Mouse (Mus musculus) heart, postnatal 0 days (tissue): ENCODE data around the gene Rhoh. TPM values are rescaled to one million over a fixed set of nuclear protein-coding genes. Genes with fewer than 3 reads are reported as not detected.
A peak's percentile ranks its signal among the peaks of the same experiment; 100 is the strongest.

Source experiments
- ATAC-seq: fragments of 200-750 bp; cut with Nextera tagmentation; 2 replicates; pipeline ENCODE4 v1.8.0; 2017; ENCODE audit warnings: low read depth, moderate number of reproducible peaks, moderate library complexity; ENCODE audit not compliant: insufficient read depth
- DNase-seq: peaks from one replicate; pipeline ENCODE4 v3.0.0-alpha.2; 2016; ENCODE audit warnings: low spot score
- H3K27ac ChIP-seq: fragments of 300-500 bp; sonication (generic); 2 replicates; pipeline ENCODE4 v1.5.1; 2014; ENCODE audit warnings: low read depth, mild to moderate bottlenecking
- H3K27me3 ChIP-seq: fragments of 300-500 bp; sonication (generic); 2 replicates; pipeline ENCODE4 v1.6.1; 2014; ENCODE audit warnings: low read length, mixed read lengths; ENCODE audit not compliant: control insufficient read depth, insufficient read depth
- H3K36me3 ChIP-seq: fragments of 300-500 bp; sonication (generic); replicated peaks from 2 replicates; pipeline ENCODE4 v1.6.1; 2014; ENCODE audit warnings: low read length, mixed read lengths; ENCODE audit not compliant: control insufficient read depth, insufficient read depth
- H3K4me1 ChIP-seq: fragments of 300-500 bp; sonication (generic); 2 replicates; pipeline ENCODE4 v1.6.1; 2014; ENCODE audit warnings: antibody characterized with exemption; ENCODE audit not compliant: control insufficient read depth, insufficient read depth
- H3K4me2 ChIP-seq: fragments of 300-500 bp; sonication (generic); 2 replicates; pipeline ENCODE4 v1.6.1; 2014; ENCODE audit warnings: low read depth, mild to moderate bottlenecking, low read length, moderate library complexity
- H3K4me3 ChIP-seq: fragments of 300-500 bp; sonication (generic); 2 replicates; pipeline ENCODE4 v1.5.1; 2014; ENCODE audit warnings: low read depth, low read length
- H3K9ac ChIP-seq: fragments of 300-500 bp; sonication (generic); replicated peaks from 2 replicates; pipeline ENCODE4 v1.6.1; 2014; ENCODE audit warnings: low read depth, low read length, mixed read lengths
- H3K9me3 ChIP-seq: fragments of 300-500 bp; sonication (generic); replicated peaks from 2 replicates; pipeline ENCODE4 v1.6.1; 2016; ENCODE audit warnings: low read length; ENCODE audit not compliant: control insufficient read depth
- CTCF ChIP-seq: IDR thresholded peaks from 2 replicates; pipeline ENCODE4 v1.5.1; 2016; ENCODE audit warnings: antibody characterized with exemption, control low read depth, low read depth
- EP300 ChIP-seq: IDR thresholded peaks from 2 replicates; pipeline ENCODE4 v1.6.1; 2016; ENCODE audit warnings: antibody characterized with exemption, low read depth
- WGBS: fragments of 180-500 bp; shearing (Covaris S2); extraction: QIAGEN DNeasy Blood & Tissue Kit; methylation state at CpG from one replicate; pipeline ENCODE4 v1.1.7; 2014; 5-methylcytosine and 5-hydroxymethylcytosine counted together
- polyA plus RNA-seq: library from polyadenylated mRNA; unstranded; fragments of >200 nt; fragmentation: Nextera tagmentation; extraction: Ambion mirVana; gene quantifications from 2 replicates; pipeline ENCODE4 v1.2.1, GENCODE M21; 2015
- total RNA-seq: library from RNA; depleted of rRNA; stranded (reverse); fragments of >200 nt; gene quantifications from 2 replicates; pipeline ENCODE4 v1.2.3, GENCODE M21; 2014; ENCODE audit warnings: low replicate concordance

Rhoh gene
- total and polyA plus RNA-seq, 2 experiments from 2014 or later = 0.34 to 0.41 TPM

DNA sequence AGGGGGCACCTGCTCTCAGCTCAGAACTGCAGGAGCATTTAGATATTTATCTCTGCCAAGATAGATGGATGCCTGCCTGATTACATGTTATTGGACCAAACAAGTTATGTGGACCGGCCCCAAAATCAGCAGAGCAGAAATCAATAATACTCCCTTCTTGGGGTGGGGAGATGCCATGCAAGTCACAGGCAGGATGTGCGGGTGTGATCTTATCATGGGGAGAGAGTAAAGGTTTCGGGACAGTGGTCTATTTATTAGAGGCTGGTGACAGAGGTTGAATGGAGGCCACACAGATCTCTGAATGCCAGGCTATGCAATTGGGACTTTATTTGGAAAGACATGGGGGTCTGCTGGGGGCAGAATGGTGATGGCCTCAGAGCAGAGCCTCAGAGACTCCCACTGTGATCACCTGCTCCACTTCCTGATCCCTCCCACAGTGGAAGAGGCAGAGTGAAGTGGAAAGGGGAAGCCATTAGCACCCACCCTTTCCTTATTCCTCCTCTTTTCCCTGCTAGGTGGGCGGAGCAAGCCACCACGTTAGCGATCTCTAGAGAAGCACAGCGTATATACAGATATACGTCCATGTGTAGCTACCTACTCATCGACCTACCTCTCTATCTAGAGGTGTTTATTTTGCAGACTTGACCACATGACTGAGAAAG is 60.6 kb downstream of the Rhoh start:
- DNase-seq (no peak), ATAC-seq (no peak)
- TF ChIP-seq EP300 = no peak
- no peak for TF ChIP-seq CTCF
- Histone ChIP-seq H3K27me3 (no peaks in the 10 kb centered on the region), H3K27ac (no peak overlapping the region), H3K4me2 (no peak overlapping the region), H3K9ac (no peak overlapping the region), H3K4me3 (no peak overlapping the region), H3K36me3 (no peaks in the 10 kb centered on the region), H3K4me1 (no peaks in the 10 kb centered on the region), H3K9me3 (no peaks in the 10 kb centered on the region)
- 74% methylated on average over 9 of the region's 9 CpGs for WGBS

DNA sequence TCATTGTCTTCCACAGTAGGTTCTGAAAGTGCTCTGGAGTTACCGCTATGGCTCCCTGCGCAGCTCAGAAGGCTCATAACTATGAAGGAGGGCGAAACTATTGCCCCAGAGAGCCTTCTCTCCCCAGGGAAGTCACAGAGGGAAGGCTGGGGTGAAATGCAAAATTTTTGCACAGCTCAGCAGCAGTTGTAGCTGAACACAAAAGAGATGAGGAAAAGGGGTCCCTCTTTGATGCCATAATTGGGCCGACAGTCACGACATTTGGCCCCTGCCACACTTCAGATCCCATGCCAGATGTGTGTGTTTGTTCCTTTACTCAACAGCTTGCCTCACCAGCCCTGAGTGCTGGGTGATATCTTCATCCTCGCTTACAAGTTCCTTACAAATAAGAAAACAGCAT is 65.7 kb downstream of the Rhoh start:
- Histone ChIP-seq H3K4me1 (no peaks in the 10 kb centered on the region), H3K36me3 (no peaks in the 10 kb centered on the region), H3K9ac (no peak overlapping the region), H3K4me3 (no peak overlapping the region), H3K27ac (peak overlapping the region; percentile 30; the same call in 1 of the 2 replicates), H3K27me3 (no peaks in the 10 kb centered on the region), H3K4me2 (no peak overlapping the region), H3K9me3 (no peaks in the 10 kb centered on the region)
- 77% methylated on average over 6 of the region's 6 CpGs for WGBS
- ATAC-seq (no peak), DNase-seq (no peak)
- TF ChIP-seq CTCF (no peak), EP300 (no peak)

DNA sequence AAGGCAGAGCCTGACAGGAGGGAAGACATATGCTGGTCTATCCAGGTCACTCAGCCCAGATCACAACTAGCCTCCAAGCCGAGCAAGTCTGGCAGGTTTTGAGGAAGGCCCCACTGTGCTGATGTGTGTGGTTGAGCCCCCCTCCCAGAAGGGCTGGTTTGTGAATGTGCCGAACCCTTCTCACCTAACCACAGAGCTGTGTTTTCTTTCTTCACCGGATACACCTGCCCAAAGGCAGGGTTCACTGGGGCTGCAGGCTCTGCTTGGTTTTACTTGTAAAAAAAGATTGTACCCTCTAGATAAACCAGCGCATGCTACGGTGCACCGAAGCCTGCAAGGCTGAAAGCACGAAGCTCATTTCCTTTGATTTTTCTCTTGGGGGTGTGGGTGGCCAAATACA is 68.1 kb downstream of the Rhoh start:
- H3K4me3 ChIP-seq = no peak overlapping the region
- no peak overlapping the region for H3K4me2 ChIP-seq
- no peak overlapping the region; the same call in 1 of the 2 replicates for H3K27ac ChIP-seq
- H3K36me3 ChIP-seq = no peaks in the 10 kb centered on the region
- no peaks in the 10 kb centered on the region for H3K9me3 ChIP-seq
- no peak for TF ChIP-seq CTCF
- no peak for TF ChIP-seq EP300
- H3K27me3 ChIP-seq = no peaks in the 10 kb centered on the region
- H3K9ac ChIP-seq = no peak overlapping the region
- no peak for DNase-seq
- ATAC-seq = no peak
- 78% methylated on average over 7 of the region's 7 CpGs for WGBS
- H3K4me1 ChIP-seq = no peaks in the 10 kb centered on the region

DNA sequence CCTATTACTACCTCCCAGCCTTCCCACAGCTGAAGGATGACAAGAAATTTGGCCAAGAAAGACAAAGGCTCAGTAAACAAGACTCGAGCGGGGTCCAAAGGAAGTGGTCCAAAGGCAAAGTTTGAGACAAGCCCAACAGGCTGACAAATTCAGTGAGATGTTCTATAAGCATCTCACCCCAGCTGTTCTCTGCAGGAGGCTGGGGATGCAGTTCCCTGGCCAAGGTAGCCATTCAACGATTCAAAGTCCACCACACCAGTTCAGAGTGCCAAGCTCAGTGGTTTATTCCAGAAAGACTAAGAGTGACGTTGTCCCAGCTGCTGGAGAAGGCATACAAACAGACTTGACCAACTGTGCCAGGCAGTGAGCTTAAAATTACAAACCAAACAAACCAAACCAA is 69.2 kb downstream of the Rhoh start:
- Histone ChIP-seq H3K9ac (no peak overlapping the region), H3K9me3 (no peaks in the 10 kb centered on the region), H3K4me2 (no peak overlapping the region), H3K27ac (peak overlapping the region; percentile 43; the same call in 1 of the 2 replicates), H3K27me3 (no peaks in the 10 kb centered on the region), H3K4me1 (no peaks in the 10 kb centered on the region), H3K4me3 (no peak overlapping the region), H3K36me3 (no peaks in the 10 kb centered on the region)
- DNase-seq (no peak), ATAC-seq (no peak)
- TF ChIP-seq EP300 (no peak), CTCF (no peak)
- WGBS = 64% methylated on average over 4 of the region's 4 CpGs

DNA sequence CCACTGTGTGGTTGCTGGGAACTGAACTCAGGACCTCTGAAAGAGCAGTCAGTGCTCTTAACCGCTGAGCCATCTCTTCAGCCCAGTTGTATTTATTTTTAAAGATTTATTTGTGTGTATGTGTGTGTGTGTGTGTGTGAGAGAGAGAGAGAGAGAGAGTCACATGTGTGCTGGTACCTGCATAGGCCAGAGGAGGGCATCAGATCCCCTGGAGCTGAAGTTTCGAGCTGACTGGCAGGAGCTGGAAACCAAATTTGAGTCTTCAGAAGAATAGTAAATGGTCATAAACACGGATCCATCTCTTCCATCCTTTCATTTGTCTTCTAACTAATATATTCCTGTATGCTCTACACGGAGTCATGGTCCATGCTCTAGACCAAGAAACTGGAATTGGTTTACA is 72.2 kb downstream of the Rhoh start:
- Histone ChIP-seq H3K9ac (no peak overlapping the region), H3K27ac (no peak overlapping the region), H3K4me3 (no peak overlapping the region), H3K27me3 (no peaks in the 10 kb centered on the region), H3K36me3 (no peaks in the 10 kb centered on the region), H3K4me2 (no peak overlapping the region), H3K9me3 (no peaks in the 10 kb centered on the region), H3K4me1 (no peaks in the 10 kb centered on the region)
- WGBS = 88% methylated on average over 4 of the region's 4 CpGs
- ATAC-seq = no peak
- TF ChIP-seq CTCF = no peak
- TF ChIP-seq EP300 = no peak
- no peak for DNase-seq

DNA sequence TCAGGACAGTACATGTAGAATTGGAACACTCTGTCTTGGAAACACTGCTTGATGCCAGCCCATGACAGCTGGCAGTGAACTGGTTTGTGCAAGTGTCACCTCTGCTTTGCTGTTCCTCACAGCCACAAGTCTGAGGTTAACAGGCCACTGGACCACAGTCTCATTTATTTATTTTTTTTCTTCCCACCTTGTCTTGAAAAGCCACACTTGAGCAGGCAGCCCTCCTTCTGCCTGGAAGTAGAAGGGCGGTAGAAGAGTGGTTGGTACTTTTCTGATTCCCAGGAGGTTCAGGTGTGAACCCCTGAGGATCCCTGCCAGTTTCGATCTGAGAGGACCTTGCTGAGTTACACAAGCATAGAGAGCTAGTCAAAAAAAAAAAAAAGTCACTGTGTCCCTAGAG is 72.8 kb downstream of the Rhoh start:
- no peak overlapping the region for H3K4me2 ChIP-seq
- H3K27ac ChIP-seq = no peak overlapping the region
- 83% methylated on average over 2 of the region's 2 CpGs for WGBS
- ATAC-seq (no peak), DNase-seq (no peak)
- TF ChIP-seq CTCF (no peak), EP300 (no peak)
- no peaks in the 10 kb centered on the region for H3K9me3 ChIP-seq
- no peak overlapping the region for H3K4me3 ChIP-seq
- H3K4me1 ChIP-seq = no peaks in the 10 kb centered on the region
- H3K36me3 ChIP-seq = no peaks in the 10 kb centered on the region
- no peak overlapping the region for H3K9ac ChIP-seq
- H3K27me3 ChIP-seq = no peaks in the 10 kb centered on the region
